Mouse (Mus musculus): ENCODE measurements at regions not wholly inside any gene's neighbourhood (a gene's known extent, or its start where the extent isn't known, plus 50 kb on each side); places are given as distances from the start of the nearest gene placed in this dataset.

- Histone ChIP-seq H3K4me1 (ENCODE audit: insufficient read depth, low read depth, low read length) (no peaks in the 10 kb centered on the region), H3K36me3 (ENCODE audit: insufficient read depth, low read length) (no peaks in the 10 kb centered on the region), H3K27ac (ENCODE audit: low read length) (no peak overlapping the region), H3K9me3 (ENCODE audit: low read length) (no peaks in the 10 kb centered on the region), H3K4me3 (ENCODE audit: low read depth, low read length) (no peak overlapping the region), H3K4me2 (replicated peaks; ENCODE audit: low read depth, low read length) (no peak overlapping the region), H3K9ac (replicated peaks; ENCODE audit: low read depth) (no peak overlapping the region), H3K27me3 (replicated peaks; ENCODE audit: insufficient read depth, low read length) (no peaks in the 10 kb centered on the region)
- ATAC-seq (no peak), DNase-seq (ENCODE audit: low spot score) (no peak)
- TF ChIP-seq EP300 (IDR thresholded peaks at IDR 0.05) (no peak), CTCF (IDR thresholded peaks at IDR 0.05) (no peak)
- 47% methylated on average over 2 of the region's 2 CpGs for WGBS
These were observed 240.2 kb upstream of the Tacr3 start for GRCm38 (mm10) chr3:134588630-134589029.

- Histone ChIP-seq H3K27ac (ENCODE audit: low read length) (no peak overlapping the region), H3K4me1 (ENCODE audit: insufficient read depth, low read depth, low read length) (no peaks in the 10 kb centered on the region), H3K9ac (replicated peaks; ENCODE audit: low read depth) (no peak overlapping the region), H3K9me3 (ENCODE audit: low read length) (no peaks in the 10 kb centered on the region), H3K4me2 (replicated peaks; ENCODE audit: low read depth, low read length) (no peak overlapping the region), H3K27me3 (replicated peaks; ENCODE audit: insufficient read depth, low read length) (no peaks in the 10 kb centered on the region), H3K36me3 (ENCODE audit: insufficient read depth, low read length) (no peaks in the 10 kb centered on the region), H3K4me3 (ENCODE audit: low read depth, low read length) (no peak overlapping the region)
- 61% methylated on average over 4 of the region's 4 CpGs for WGBS
- TF ChIP-seq EP300 (IDR thresholded peaks at IDR 0.05), result no peak
- TF ChIP-seq CTCF (IDR thresholded peaks at IDR 0.05), result no peak
- DNase-seq (ENCODE audit: low spot score), result no peak
- ATAC-seq, result no peak
These were observed 225.9 kb upstream of the Tacr3 start for GRCm38 (mm10) chr3:134602919-134603318.

GRCm38 (mm10) chr3:134605356-134605771, 223.4 kb upstream of the Tacr3 start:
- no peaks in the 10 kb centered on the region for H3K36me3 ChIP-seq (ENCODE audit: insufficient read depth, low read length)
- no peak overlapping the region for H3K4me3 ChIP-seq (ENCODE audit: low read depth, low read length)
- no peak for DNase-seq (ENCODE audit: low spot score)
- no peak overlapping the region for H3K9ac ChIP-seq (replicated peaks; ENCODE audit: low read depth)
- ATAC-seq, result no peak
- H3K9me3 ChIP-seq (ENCODE audit: low read length), result no peaks in the 10 kb centered on the region
- TF ChIP-seq CTCF (IDR thresholded peaks at IDR 0.05), result no peak
- TF ChIP-seq EP300 (IDR thresholded peaks at IDR 0.05), result no peak
- H3K4me1 ChIP-seq (ENCODE audit: insufficient read depth, low read depth, low read length), result no peaks in the 10 kb centered on the region
- H3K27ac ChIP-seq (ENCODE audit: low read length), result no peak overlapping the region
- no peaks in the 10 kb centered on the region for H3K27me3 ChIP-seq (replicated peaks; ENCODE audit: insufficient read depth, low read length)
- H3K4me2 ChIP-seq (replicated peaks; ENCODE audit: low read depth, low read length), result no peak overlapping the region
- WGBS, result 39% methylated on average over 6 of the region's 6 CpGs

GRCm38 (mm10) chr3:134610244-134610643, 218.6 kb upstream of the Tacr3 start:
- Histone ChIP-seq H3K36me3 (ENCODE audit: insufficient read depth, low read length) (no peaks in the 10 kb centered on the region), H3K9ac (replicated peaks; ENCODE audit: low read depth) (no peak overlapping the region), H3K27ac (ENCODE audit: low read length) (no peak overlapping the region), H3K4me3 (ENCODE audit: low read depth, low read length) (no peak overlapping the region), H3K4me1 (ENCODE audit: insufficient read depth, low read depth, low read length) (no peaks in the 10 kb centered on the region), H3K27me3 (replicated peaks; ENCODE audit: insufficient read depth, low read length) (no peaks in the 10 kb centered on the region), H3K9me3 (ENCODE audit: low read length) (no peaks in the 10 kb centered on the region), H3K4me2 (replicated peaks; ENCODE audit: low read depth, low read length) (no peak overlapping the region)
- TF ChIP-seq CTCF (IDR thresholded peaks at IDR 0.05), result no peak
- TF ChIP-seq EP300 (IDR thresholded peaks at IDR 0.05), result no peak
- WGBS, result 70% methylated on average over 4 of the region's 4 CpGs
- DNase-seq (ENCODE audit: low spot score) (no peak), ATAC-seq (no peak)

GRCm38 (mm10) chr3:134611516-134612297, 217.1 kb upstream of the Tacr3 start:
- 73% methylated on average over 5 of the region's 5 CpGs for WGBS
- DNase-seq (ENCODE audit: low spot score) (no peak), ATAC-seq (no peak)
- Histone ChIP-seq H3K4me2 (replicated peaks; ENCODE audit: low read depth, low read length) (no peak overlapping the region), H3K4me1 (ENCODE audit: insufficient read depth, low read depth, low read length) (no peaks in the 10 kb centered on the region), H3K9me3 (ENCODE audit: low read length) (no peaks in the 10 kb centered on the region), H3K27me3 (replicated peaks; ENCODE audit: insufficient read depth, low read length) (no peaks in the 10 kb centered on the region), H3K4me3 (ENCODE audit: low read depth, low read length) (no peak overlapping the region), H3K27ac (ENCODE audit: low read length) (no peak overlapping the region), H3K36me3 (ENCODE audit: insufficient read depth, low read length) (no peaks in the 10 kb centered on the region), H3K9ac (replicated peaks; ENCODE audit: low read depth) (no peak overlapping the region)
- TF ChIP-seq CTCF (IDR thresholded peaks at IDR 0.05) (no peak), EP300 (IDR thresholded peaks at IDR 0.05) (no peak)

- DNase-seq (ENCODE audit: low spot score), result no peak
- WGBS, result 78% methylated on average over 3 of the region's 3 CpGs
- no peak overlapping the region for H3K9ac ChIP-seq (replicated peaks; ENCODE audit: low read depth)
These were observed 216.6 kb upstream of the Tacr3 start for GRCm38 (mm10) chr3:134612298-134612616.

More at GRCm38 (mm10) chr3:134612298-134612616, 216.6 kb upstream of the Tacr3 start:
- ATAC-seq, result no peak
- Histone ChIP-seq H3K27me3 (replicated peaks; ENCODE audit: insufficient read depth, low read length) (no peaks in the 10 kb centered on the region), H3K4me2 (replicated peaks; ENCODE audit: low read depth, low read length) (no peak overlapping the region), H3K9me3 (ENCODE audit: low read length) (no peaks in the 10 kb centered on the region), H3K36me3 (ENCODE audit: insufficient read depth, low read length) (no peaks in the 10 kb centered on the region), H3K27ac (ENCODE audit: low read length) (no peak overlapping the region), H3K4me3 (ENCODE audit: low read depth, low read length) (no peak overlapping the region), H3K4me1 (ENCODE audit: insufficient read depth, low read depth, low read length) (no peaks in the 10 kb centered on the region)
- TF ChIP-seq EP300 (IDR thresholded peaks at IDR 0.05) (no peak), CTCF (IDR thresholded peaks at IDR 0.05) (no peak)
